Mouse (Mus musculus) cerebellum, adult 9-11 months (tissue): ENCODE measurements at regions not wholly inside any gene's neighbourhood (a gene's known extent, or its start where the extent isn't known, plus 50 kb on each side); places are given as distances from the start of the nearest gene placed in this dataset.

ENCODE experiments used
- DNase-seq: peaks from one replicate; pipeline ENCODE4 v3.0.0; 2022

DNA sequence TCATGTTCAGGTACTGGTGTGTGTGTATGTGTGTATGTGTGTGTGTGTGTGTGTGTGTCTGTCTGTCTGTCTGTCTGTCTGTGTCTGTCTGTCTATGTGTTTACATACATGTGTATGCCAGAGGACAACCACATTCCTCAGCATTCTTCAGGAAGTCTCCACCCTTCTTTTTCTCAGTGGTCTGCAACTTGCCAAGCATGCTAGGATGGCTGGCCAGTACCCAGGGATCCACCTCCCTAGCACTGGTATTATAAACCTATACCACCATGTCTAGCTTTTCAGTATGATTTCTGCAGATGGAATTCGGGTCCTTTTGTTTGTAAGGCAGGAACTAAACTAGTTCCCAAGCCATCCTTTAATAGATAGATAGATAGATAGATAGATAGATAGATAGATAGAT lies 2751.1 kb upstream of the 5930422O12Rik start:
- DNase-seq: no peak

DNA sequence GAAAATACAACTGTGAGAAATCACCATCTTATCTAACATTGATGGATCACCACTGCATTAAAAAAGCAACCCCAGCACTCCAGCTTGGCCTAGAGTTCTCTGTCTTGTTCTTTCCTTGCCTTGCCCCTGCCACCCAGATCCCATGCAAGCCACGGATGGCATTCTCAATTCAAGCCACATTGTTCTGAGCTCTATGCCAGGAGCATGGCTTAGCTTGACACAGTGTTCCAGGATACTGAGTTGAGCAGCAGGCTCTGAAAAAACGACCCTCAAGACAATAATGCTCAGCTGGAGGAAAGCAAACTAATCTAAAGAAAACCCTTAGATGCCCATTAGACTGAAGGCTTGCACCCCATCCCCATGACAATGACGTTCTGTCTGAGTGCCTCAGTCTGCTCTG lies 2746.3 kb upstream of the 5930422O12Rik start:
- no peak for DNase-seq

DNA sequence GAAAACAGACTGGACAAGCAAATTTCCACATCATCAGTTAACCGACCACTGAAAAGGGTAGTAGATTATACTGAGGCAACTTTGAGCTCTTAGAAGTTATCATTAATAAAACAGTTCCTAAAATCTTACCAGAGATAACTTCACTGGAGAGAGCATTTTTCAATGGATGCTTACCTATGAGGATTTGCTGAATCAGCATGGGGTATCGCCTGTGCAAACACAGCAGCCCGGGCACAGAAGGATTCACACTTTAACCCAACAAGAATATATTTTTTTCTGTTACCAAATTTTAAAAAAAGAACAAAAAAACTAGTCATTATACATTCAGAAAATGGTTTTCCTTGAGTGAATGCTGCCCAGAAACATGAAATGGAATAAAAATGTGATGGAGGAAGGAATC lies 2742.0 kb upstream of the 5930422O12Rik start:
- no peak for DNase-seq

DNA sequence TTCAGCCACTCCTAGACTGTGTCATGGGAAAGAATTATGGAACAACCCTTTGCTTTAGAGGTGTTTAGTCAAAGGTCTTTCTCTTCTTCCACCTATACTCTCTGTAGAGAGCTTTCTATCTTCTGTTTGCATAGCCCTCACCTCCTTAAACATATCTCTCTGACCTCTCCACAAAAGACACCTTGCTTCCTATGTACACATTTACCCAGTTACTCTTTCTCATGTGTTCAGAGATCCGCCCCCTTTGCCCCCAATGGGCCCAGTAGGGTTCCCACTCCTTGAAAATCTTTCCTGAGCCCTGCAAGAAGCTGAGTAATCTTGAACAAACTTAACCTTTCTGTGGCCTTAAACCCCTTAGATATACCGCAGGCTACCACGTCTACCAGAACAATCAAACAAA lies 2734.4 kb upstream of the 5930422O12Rik start:
- DNase-seq: no peak

DNA sequence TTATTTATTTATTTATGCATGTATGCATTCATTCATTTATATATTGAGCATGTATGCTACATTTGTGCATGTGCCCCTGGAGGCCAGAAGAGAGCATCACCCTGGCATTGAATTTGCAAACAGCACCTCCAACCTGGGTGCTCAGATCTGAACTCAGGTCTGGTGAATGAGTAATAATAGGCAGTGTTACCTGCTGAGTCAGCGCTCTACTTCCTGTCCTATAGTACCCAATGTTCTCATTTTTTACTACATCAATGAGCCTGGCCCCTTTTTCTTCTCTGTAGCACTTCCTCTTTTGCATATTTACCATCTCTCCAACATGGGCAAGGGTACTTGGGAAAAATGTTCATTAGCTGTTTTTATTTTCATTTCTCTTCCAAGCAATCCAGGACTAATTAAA lies 2711.9 kb upstream of the 5930422O12Rik start:
- no peak for DNase-seq

DNA sequence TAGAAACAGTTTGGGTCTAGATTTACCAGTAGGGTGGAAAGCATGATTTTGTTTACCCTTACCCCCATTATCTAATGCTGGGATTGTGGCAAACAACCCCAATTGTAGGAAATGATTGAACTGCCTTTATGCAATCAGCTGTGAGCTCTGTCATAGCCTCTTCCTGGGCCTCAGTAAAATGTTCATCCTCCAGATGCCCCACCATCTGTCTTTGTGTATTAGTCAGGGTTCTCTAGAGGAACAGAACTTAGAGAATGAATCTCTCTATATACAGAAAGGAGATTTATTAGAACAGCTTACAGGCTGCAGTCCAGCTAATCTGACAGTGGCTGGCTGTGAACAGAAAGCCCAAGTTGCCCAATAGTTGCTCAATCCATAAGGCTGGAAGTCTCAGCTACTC lies 2698.1 kb upstream of the 5930422O12Rik start:
- DNase-seq: no peak

DNA sequence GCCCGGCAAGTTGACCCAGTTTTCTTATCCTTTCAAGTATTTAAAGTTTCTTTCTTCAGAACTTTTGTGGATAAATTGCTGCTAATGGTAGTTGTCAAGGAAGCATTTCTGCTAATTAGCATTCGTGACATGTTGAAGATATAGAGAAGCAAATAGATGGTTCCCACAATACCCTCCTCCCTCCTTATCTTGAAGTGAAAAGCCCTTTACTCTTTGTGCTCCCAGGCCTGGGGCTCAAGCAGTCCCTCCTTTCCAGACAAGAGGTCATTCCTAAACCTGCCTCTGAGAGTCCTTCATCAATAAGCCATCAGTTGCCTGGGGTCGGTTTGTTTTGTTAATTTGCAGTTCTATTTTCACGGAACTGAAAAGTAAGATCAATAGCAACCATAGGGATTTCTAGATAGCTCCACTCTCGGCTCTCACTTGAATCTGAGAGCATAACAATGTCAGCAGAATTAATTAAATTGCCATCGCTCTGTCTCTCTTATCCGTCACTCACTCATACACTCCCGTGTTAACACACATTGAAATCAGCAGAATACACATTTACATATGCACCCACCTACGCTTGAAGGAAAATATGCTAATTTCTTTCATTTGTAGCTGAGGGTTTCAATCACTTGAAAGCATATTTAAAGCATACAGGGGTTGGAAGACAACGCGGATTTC lies 2695.8 kb upstream of the 5930422O12Rik start:
- no peak for DNase-seq

DNA sequence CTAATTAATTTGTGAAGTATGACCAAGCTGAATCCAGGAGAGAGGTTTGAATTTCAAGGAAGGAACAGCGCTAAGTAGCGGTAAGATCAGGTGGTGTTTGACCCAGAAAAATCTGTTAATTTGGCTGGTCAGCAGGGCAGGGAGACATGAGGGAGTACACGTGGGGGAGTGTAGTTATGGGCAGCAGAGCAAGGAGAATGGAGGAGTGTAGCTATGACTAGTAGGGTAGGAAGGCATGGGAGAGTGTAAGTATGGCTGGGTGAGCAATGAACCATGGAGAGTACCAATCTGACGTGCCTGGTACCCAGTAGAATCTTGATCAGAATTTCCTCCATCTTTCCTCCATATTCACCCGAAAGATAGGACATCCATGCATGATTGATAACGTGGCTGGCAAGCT lies 2695.1 kb upstream of the 5930422O12Rik start:
- no peak for DNase-seq

DNA sequence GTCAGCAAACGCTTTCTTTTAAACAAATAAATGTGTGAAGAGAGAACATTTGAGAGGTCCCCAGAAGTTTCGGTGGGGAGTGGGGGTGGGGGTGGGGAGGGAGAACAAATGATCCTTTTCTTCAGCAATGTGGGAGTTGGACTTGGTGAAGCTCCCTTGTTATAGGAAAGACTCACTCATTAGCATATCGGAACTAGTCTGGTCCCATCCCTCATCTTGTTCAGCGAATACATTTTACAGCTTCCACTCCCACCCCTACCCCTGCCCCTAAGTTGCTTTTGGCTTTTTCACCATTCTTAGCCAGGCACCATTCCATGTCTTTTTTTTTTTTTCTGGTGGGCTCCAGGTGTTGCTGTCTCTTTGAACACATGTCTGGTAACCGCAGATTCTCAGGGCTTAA lies 2693.2 kb upstream of the 5930422O12Rik start:
- no peak for DNase-seq

DNA sequence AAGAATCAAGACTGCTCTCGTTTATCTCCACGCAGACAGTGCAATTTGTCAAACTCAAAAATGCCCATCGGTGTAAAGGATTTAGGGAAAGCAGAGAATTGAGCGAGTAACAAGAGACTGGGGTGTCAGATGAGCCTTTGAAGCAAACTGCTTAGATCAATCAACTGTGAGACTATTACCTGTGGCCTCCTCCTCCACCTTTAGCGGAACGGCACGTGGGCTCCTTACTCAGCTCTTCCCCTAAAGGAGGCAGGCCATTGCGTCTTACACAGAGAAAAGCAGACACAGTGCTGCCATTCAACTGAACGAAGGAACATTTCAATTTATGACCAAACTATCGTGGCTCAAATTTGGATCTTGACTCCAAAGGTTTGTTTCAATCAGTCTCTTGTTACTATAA lies 2692.8 kb upstream of the 5930422O12Rik start:
- DNase-seq: no peak

DNA sequence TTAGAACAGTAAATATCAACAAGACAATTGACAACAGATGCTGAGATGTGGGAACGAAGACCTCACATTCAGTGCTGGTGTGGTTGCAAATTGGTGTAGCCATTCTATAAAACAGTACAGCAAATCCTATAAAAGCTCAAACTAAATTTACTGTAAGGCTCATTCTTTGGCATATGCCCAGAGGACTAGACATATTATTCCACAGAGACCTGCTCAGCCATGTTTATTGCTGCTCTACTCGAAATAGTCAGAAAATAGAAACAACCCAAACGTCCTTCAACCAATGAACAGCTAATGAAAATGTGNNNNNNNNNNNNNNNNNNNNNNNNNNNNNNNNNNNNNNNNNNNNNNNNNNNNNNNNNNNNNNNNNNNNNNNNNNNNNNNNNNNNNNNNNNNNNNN lies 2681.6 kb upstream of the 5930422O12Rik start:
- DNase-seq: no peak
